Mouse (Mus musculus): ENCODE measurements around the gene Nkx6-2. TPM values are rescaled to one million over a fixed set of nuclear protein-coding genes. Genes with fewer than 3 reads are reported as not detected.

The Nkx6-2 gene
- polyA plus RNA-seq, 1 experiment from 2014 or later, result 2.5 TPM

Other genes with a start within 250 kb of the Nkx6-2 start
- 10.0 and 11.7 TPM in 2 replicates for gene Inpp5a, start 193.7 kb downstream of the Nkx6-2 start, polyA plus RNA-seq (2015; fragmentation: Nextera tagmentation; extraction: Ambion mirVana)
- gene Cfap46, start 101.0 kb upstream of the Nkx6-2 start, polyA plus RNA-seq (2015; fragmentation: Nextera tagmentation; extraction: Ambion mirVana), result 0.33 and 0.44 TPM in 2 replicates